Mouse (Mus musculus): ENCODE measurements around the gene Pcyt1b.

GRCm38 (mm10) chrX:93664787-93665186 is 10.1 kb downstream of the Pcyt1b start:
- no peak for TF ChIP-seq CTCF (IDR thresholded peaks at IDR 0.05)
- TF ChIP-seq POLR2A (IDR thresholded peaks at IDR 0.05; ENCODE audit: insufficient read depth, low read depth, low read length), result no peak
- TF ChIP-seq EP300 (IDR thresholded peaks at IDR 0.05; ENCODE audit: insufficient read depth, low read depth, low read length), result no peak
